Mouse (Mus musculus): ENCODE measurements around the gene Dcaf7. TPM values are rescaled to one million over a fixed set of nuclear protein-coding genes. Genes with fewer than 3 reads are reported as not detected.

Dcaf7 gene
- polyA plus RNA-seq, 1 experiment: 79.1 TPM

GRCm38 (mm10) chr11:106076321-106076720 is 39.6 kb downstream of the Dcaf7 start:
- no peak for TF ChIP-seq POLR2A (IDR thresholded peaks at IDR 0.05; ENCODE audit: control insufficient read depth, extremely low read depth, insufficient read depth, low read length, poor library complexity)
- TF ChIP-seq CTCF (IDR thresholded peaks at IDR 0.05; ENCODE audit: borderline replicate concordance, control insufficient read depth, extremely low read depth, insufficient read depth, low read length, poor library complexity): peak; percentile 42; the same call in 1 of the 2 replicates
- DNase-seq: peak; percentile 74

GRCm38 (mm10) chr11:106083708-106084701 is 47.3 kb downstream of the Dcaf7 start, which contains the start of gene Map3k3:
TSS of gene Map3k3 (plus strand) at chr11:106084613.
- Histone ChIP-seq H3K27ac (ENCODE audit: control insufficient read depth, insufficient read depth, low read length) (peak within 1 kb of the TSS; percentile 49), H3K27me3 (ENCODE audit: control insufficient read depth, insufficient read depth, low read length) (no peaks in the 10 kb centered on the region), H3K4me3 (ENCODE audit: control insufficient read depth, insufficient read depth, low read length) (peak within 1 kb of the TSS; percentile 86), H3K4me1 (replicated peaks; ENCODE audit: control insufficient read depth, insufficient read depth, low read length) (0 out of 2 replicates have a peak, but pooled peaks cover 2% of the 10 kb centered on the region), H3K36me3 (ENCODE audit: control insufficient read depth, insufficient read depth, low read length) (no peaks in the 10 kb centered on the region)
- TF ChIP-seq CTCF (IDR thresholded peaks at IDR 0.05; ENCODE audit: borderline replicate concordance, control insufficient read depth, extremely low read depth, insufficient read depth, low read length, poor library complexity) (peak; percentile 52; the same call in 1 of the 2 replicates), POLR2A (IDR thresholded peaks at IDR 0.05; ENCODE audit: control insufficient read depth, extremely low read depth, insufficient read depth, low read length, poor library complexity) (peak; percentile 95)
- DNase-seq: peak; percentile 98
- WGBS: 1% methylated on average over 69 of the region's 69 CpGs

More at GRCm38 (mm10) chr11:106076321-106076720, 39.6 kb downstream of the Dcaf7 start:
- H3K36me3 ChIP-seq (ENCODE audit: control insufficient read depth, insufficient read depth, low read length): peaks cover 17% of the 10 kb centered on the region
- WGBS: 2% methylated on average over 4 of the region's 4 CpGs
- H3K4me1 ChIP-seq (replicated peaks; ENCODE audit: control insufficient read depth, insufficient read depth, low read length): no peaks in the 10 kb centered on the region
- no peak overlapping the region for H3K4me3 ChIP-seq (ENCODE audit: control insufficient read depth, insufficient read depth, low read length)
- H3K27me3 ChIP-seq (ENCODE audit: control insufficient read depth, insufficient read depth, low read length): no peaks in the 10 kb centered on the region
- no peak overlapping the region for H3K27ac ChIP-seq (ENCODE audit: control insufficient read depth, insufficient read depth, low read length)

- under 1% methylated on average over 61 of the region's 61 CpGs for WGBS
- Histone ChIP-seq H3K36me3 (ENCODE audit: control insufficient read depth, insufficient read depth, low read length) (no peaks in the 10 kb centered on the region), H3K27me3 (ENCODE audit: control insufficient read depth, insufficient read depth, low read length) (no peaks in the 10 kb centered on the region), H3K27ac (ENCODE audit: control insufficient read depth, insufficient read depth, low read length) (no peak overlapping the region), H3K4me1 (replicated peaks; ENCODE audit: control insufficient read depth, insufficient read depth, low read length) (0 out of 2 replicates have a peak, but pooled peaks cover 2% of the 10 kb centered on the region), H3K4me3 (ENCODE audit: control insufficient read depth, insufficient read depth, low read length) (peak overlapping the region; percentile 86)
- DNase-seq: peak; percentile 77
- TF ChIP-seq POLR2A (IDR thresholded peaks at IDR 0.05; ENCODE audit: control insufficient read depth, extremely low read depth, insufficient read depth, low read length, poor library complexity): no peak
- 0 out of 2 replicates have a peak, but pooled peaks have one; percentile 20 for TF ChIP-seq CTCF (IDR thresholded peaks at IDR 0.05; ENCODE audit: borderline replicate concordance, control insufficient read depth, extremely low read depth, insufficient read depth, low read length, poor library complexity)
Measured at GRCm38 (mm10) chr11:106084911-106085561, 48.4 kb downstream of the Dcaf7 start.

GRCm38 (mm10) chr11:106098223-106098622 is 61.6 kb downstream of the Dcaf7 start:
- no peak for TF ChIP-seq CTCF (IDR thresholded peaks at IDR 0.05; ENCODE audit: borderline replicate concordance, control insufficient read depth, extremely low read depth, insufficient read depth, low read length, poor library complexity)
- TF ChIP-seq POLR2A (IDR thresholded peaks at IDR 0.05; ENCODE audit: control insufficient read depth, extremely low read depth, insufficient read depth, low read length, poor library complexity): no peak
- Histone ChIP-seq H3K36me3 (ENCODE audit: control insufficient read depth, insufficient read depth, low read length) (0 out of 2 replicates have a peak, but pooled peaks cover 4% of the 10 kb centered on the region), H3K4me3 (ENCODE audit: control insufficient read depth, insufficient read depth, low read length) (no peak overlapping the region), H3K27ac (ENCODE audit: control insufficient read depth, insufficient read depth, low read length) (no peak overlapping the region), H3K4me1 (replicated peaks; ENCODE audit: control insufficient read depth, insufficient read depth, low read length) (no peaks in the 10 kb centered on the region), H3K27me3 (ENCODE audit: control insufficient read depth, insufficient read depth, low read length) (no peaks in the 10 kb centered on the region)
- 72% methylated on average over 1 of the region's 1 CpGs for WGBS
- DNase-seq: peak; percentile 10

GRCm38 (mm10) chr11:106102866-106103265 is 66.2 kb downstream of the Dcaf7 start:
- H3K27me3 ChIP-seq (ENCODE audit: control insufficient read depth, insufficient read depth, low read length): no peaks in the 10 kb centered on the region
- H3K4me3 ChIP-seq (ENCODE audit: control insufficient read depth, insufficient read depth, low read length): no peak overlapping the region
- H3K36me3 ChIP-seq (ENCODE audit: control insufficient read depth, insufficient read depth, low read length): 0 out of 2 replicates have a peak, but pooled peaks cover 4% of the 10 kb centered on the region
- DNase-seq: no peak
- TF ChIP-seq POLR2A (IDR thresholded peaks at IDR 0.05; ENCODE audit: control insufficient read depth, extremely low read depth, insufficient read depth, low read length, poor library complexity): no peak
- no peak for TF ChIP-seq CTCF (IDR thresholded peaks at IDR 0.05; ENCODE audit: borderline replicate concordance, control insufficient read depth, extremely low read depth, insufficient read depth, low read length, poor library complexity)
- WGBS: 68% methylated on average over 3 of the region's 3 CpGs
- peaks cover 5% of the 10 kb centered on the region; the same call in 1 of the 2 replicates for H3K4me1 ChIP-seq (replicated peaks; ENCODE audit: control insufficient read depth, insufficient read depth, low read length)
- H3K27ac ChIP-seq (ENCODE audit: control insufficient read depth, insufficient read depth, low read length): no peak overlapping the region
